Mouse (Mus musculus): ENCODE measurements around the gene Frmd5.

- TF ChIP-seq POLR2A (IDR thresholded peaks at IDR 0.05; ENCODE audit: borderline replicate concordance, low read depth, low read length) (no peak), CTCF (IDR thresholded peaks at IDR 0.05; ENCODE audit: low read depth, low read length) (no peak)
Measured at GRCm38 (mm10) chr2:121795995-121796394, 10.9 kb downstream of the Frmd5 start.

Data from bone marrow macrophage, adult 2 months (primary cell).